Mouse (Mus musculus): ENCODE measurements around the gene Kctd7.

DNA sequence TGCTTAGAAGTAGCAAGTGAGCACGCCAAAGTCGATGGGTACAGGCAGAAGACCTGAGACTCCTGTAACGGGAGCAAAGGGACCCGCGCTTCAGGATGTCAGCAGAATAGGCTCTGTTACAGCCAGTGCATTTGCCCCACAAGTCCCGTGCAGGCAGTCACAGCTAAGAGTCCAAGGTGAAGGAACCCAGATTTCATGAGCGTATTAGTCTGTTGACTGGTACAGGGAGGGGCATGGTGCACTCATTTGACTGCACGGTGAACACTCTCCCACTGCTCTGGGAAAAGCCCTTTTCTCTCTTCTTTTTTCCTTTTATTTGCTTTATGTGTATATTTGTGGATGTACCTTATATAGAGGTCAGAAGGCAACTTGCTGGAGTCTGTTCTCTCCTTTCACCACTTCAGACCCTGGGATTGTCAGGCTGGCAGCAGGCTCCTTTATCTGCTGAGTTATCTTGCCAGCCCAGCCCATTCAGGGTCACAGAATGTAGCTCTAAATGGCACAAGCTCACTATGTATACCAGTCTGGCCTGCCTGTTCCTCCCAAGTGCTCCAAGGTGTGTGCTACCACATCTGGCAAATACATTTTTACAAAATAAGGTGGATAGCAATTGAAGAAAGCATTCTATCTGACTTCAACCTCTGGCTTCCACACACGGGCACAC, 39.7 kb downstream of the Kctd7 start:
- TF ChIP-seq CTCF (IDR thresholded peaks at IDR 0.05; ENCODE audit: low read depth, low read length) (no peak), TAL1 (conservative IDR thresholded peaks at IDR 0.05; ENCODE audit: low read depth, low read length) (no peak), GATA1 (IDR thresholded peaks at IDR 0.05; ENCODE audit: borderline replicate concordance, low read length) (no peak), POLR2AphosphoS5 (IDR thresholded peaks at IDR 0.05; ENCODE audit: insufficient replicate concordance, low read depth, low read length) (no peak), GATA2 (IDR thresholded peaks at IDR 0.05; ENCODE audit: borderline replicate concordance, low read depth, low read length) (no peak)

Data from G1E (cell line).